Mouse (Mus musculus): ENCODE results near the gene Zcchc2. TPM values are rescaled to one million over a fixed set of nuclear protein-coding genes. Genes with fewer than 3 reads are reported as not detected.

The Zcchc2 gene
- polyA plus RNA-seq, 1 experiment, result 19.8 TPM

GRCm38 (mm10) chr1:105990911-105991761, 930 bp downstream of the Zcchc2 start:
- peak overlapping the region; percentile 59 for H3K4me3 ChIP-seq (replicated peaks; ENCODE audit: insufficient read depth, low read depth, low read length)
- no peaks in the 10 kb centered on the region for H3K27me3 ChIP-seq (ENCODE audit: control insufficient read depth, insufficient read depth, low read length)
- under 1% methylated on average over 102 of the region's 104 CpGs for WGBS
- DNase-seq, result peak; percentile 76 to 80
- TF ChIP-seq POLR2A (IDR thresholded peaks at IDR 0.05; ENCODE audit: borderline replicate concordance, insufficient read depth, low read length) (no peak), CTCF (IDR thresholded peaks at IDR 0.05; ENCODE audit: borderline replicate concordance, insufficient read depth, low read depth, low read length) (no peak)
- H3K4me1 ChIP-seq (ENCODE audit: control insufficient read depth, insufficient read depth, low read length), result no peaks in the 10 kb centered on the region; the same call in 1 of the 2 replicates
- peak overlapping the region; percentile 88 for H3K27ac ChIP-seq (ENCODE audit: insufficient read depth, low read length)

GRCm38 (mm10) chr1:105991931-105992837, 2.0 kb downstream of the Zcchc2 start:
- TF ChIP-seq CTCF (IDR thresholded peaks at IDR 0.05; ENCODE audit: borderline replicate concordance, insufficient read depth, low read depth, low read length) (no peak), POLR2A (IDR thresholded peaks at IDR 0.05; ENCODE audit: borderline replicate concordance, insufficient read depth, low read length) (no peak)
- Histone ChIP-seq H3K4me1 (ENCODE audit: control insufficient read depth, insufficient read depth, low read length) (peaks cover 2% of the 10 kb centered on the region; the same call in 1 of the 2 replicates), H3K27me3 (ENCODE audit: control insufficient read depth, insufficient read depth, low read length) (no peaks in the 10 kb centered on the region), H3K27ac (ENCODE audit: insufficient read depth, low read length) (peak overlapping the region; percentile 88), H3K4me3 (replicated peaks; ENCODE audit: insufficient read depth, low read depth, low read length) (peak overlapping the region; percentile 59)
- DNase-seq, result no peak
- 14% methylated on average over 17 of the region's 17 CpGs for WGBS

- peak; percentile 40 to 48 for DNase-seq
These were observed 3.0 kb downstream of the Zcchc2 start for GRCm38 (mm10) chr1:105993196-105993595.

GRCm38 (mm10) chr1:105993601-105994209, 3.5 kb downstream of the Zcchc2 start:
- under 1% methylated on average over 37 of the region's 37 CpGs for WGBS
- Histone ChIP-seq H3K4me3 (replicated peaks; ENCODE audit: insufficient read depth, low read depth, low read length) (peak overlapping the region; percentile 83), H3K4me1 (ENCODE audit: control insufficient read depth, insufficient read depth, low read length) (peaks cover 3% of the 10 kb centered on the region; the same call in 1 of the 2 replicates), H3K27me3 (ENCODE audit: control insufficient read depth, insufficient read depth, low read length) (no peaks in the 10 kb centered on the region), H3K27ac (ENCODE audit: insufficient read depth, low read length) (peak overlapping the region; percentile 86)
- DNase-seq, result peak; percentile 87 to 89
- TF ChIP-seq POLR2A (IDR thresholded peaks at IDR 0.05; ENCODE audit: borderline replicate concordance, insufficient read depth, low read length) (peak; percentile 62; the same call in 1 of the 2 replicates), CTCF (IDR thresholded peaks at IDR 0.05; ENCODE audit: borderline replicate concordance, insufficient read depth, low read depth, low read length) (no peak)

More at GRCm38 (mm10) chr1:105993196-105993595, 3.0 kb downstream of the Zcchc2 start:
- Histone ChIP-seq H3K4me1 (ENCODE audit: control insufficient read depth, insufficient read depth, low read length) (peaks cover 3% of the 10 kb centered on the region; the same call in 1 of the 2 replicates), H3K4me3 (replicated peaks; ENCODE audit: insufficient read depth, low read depth, low read length) (peak overlapping the region; percentile 83), H3K27me3 (ENCODE audit: control insufficient read depth, insufficient read depth, low read length) (no peaks in the 10 kb centered on the region), H3K27ac (ENCODE audit: insufficient read depth, low read length) (peak overlapping the region; percentile 86)
- 2% methylated on average over 7 of the region's 7 CpGs for WGBS
- TF ChIP-seq CTCF (IDR thresholded peaks at IDR 0.05; ENCODE audit: borderline replicate concordance, insufficient read depth, low read depth, low read length) (0 out of 2 replicates have a peak, but pooled peaks have one; percentile 4), POLR2A (IDR thresholded peaks at IDR 0.05; ENCODE audit: borderline replicate concordance, insufficient read depth, low read length) (no peak)

DNA sequence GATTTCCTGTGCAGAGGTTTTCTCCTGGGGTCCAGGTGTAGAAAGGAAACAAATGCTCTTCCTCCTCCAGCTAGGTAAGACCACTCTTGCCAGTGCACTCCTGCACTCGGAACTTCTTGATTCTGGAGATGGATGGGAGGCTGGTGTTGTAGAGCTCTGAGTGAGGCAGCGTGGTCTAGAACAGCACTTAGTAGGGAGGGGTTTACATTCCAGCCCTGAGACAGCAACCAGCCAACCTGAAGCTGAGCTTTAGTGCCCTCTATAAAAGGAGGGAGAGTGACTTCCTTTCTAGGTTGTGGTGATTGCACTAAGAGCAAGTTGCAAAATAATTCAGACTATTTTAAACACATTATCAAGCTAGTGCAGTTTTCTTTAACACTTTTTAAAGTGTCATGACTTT, 5.8 kb downstream of the Zcchc2 start:
- Histone ChIP-seq H3K4me1 (ENCODE audit: control insufficient read depth, insufficient read depth, low read length) (peaks cover 3% of the 10 kb centered on the region; the same call in 1 of the 2 replicates), H3K4me3 (replicated peaks; ENCODE audit: insufficient read depth, low read depth, low read length) (no peak overlapping the region), H3K27ac (ENCODE audit: insufficient read depth, low read length) (no peak overlapping the region), H3K27me3 (ENCODE audit: control insufficient read depth, insufficient read depth, low read length) (no peaks in the 10 kb centered on the region)
- DNase-seq, result no peak
- 81% methylated on average over 2 of the region's 2 CpGs for WGBS
- TF ChIP-seq CTCF (IDR thresholded peaks at IDR 0.05; ENCODE audit: borderline replicate concordance, insufficient read depth, low read depth, low read length) (no peak), POLR2A (IDR thresholded peaks at IDR 0.05; ENCODE audit: borderline replicate concordance, insufficient read depth, low read length) (no peak)

GRCm38 (mm10) chr1:105997282-105997681, 7.1 kb downstream of the Zcchc2 start:
- no peaks in the 10 kb centered on the region for H3K27me3 ChIP-seq (ENCODE audit: control insufficient read depth, insufficient read depth, low read length)
- TF ChIP-seq CTCF (IDR thresholded peaks at IDR 0.05; ENCODE audit: borderline replicate concordance, insufficient read depth, low read depth, low read length) (no peak), POLR2A (IDR thresholded peaks at IDR 0.05; ENCODE audit: borderline replicate concordance, insufficient read depth, low read length) (no peak)
- H3K27ac ChIP-seq (ENCODE audit: insufficient read depth, low read length), result no peak overlapping the region
- H3K4me1 ChIP-seq (ENCODE audit: control insufficient read depth, insufficient read depth, low read length), result peaks cover 3% of the 10 kb centered on the region; the same call in 1 of the 2 replicates
- 35% methylated on average over 3 of the region's 3 CpGs for WGBS
- H3K4me3 ChIP-seq (replicated peaks; ENCODE audit: insufficient read depth, low read depth, low read length), result no peak overlapping the region
- DNase-seq, result no peak

DNA sequence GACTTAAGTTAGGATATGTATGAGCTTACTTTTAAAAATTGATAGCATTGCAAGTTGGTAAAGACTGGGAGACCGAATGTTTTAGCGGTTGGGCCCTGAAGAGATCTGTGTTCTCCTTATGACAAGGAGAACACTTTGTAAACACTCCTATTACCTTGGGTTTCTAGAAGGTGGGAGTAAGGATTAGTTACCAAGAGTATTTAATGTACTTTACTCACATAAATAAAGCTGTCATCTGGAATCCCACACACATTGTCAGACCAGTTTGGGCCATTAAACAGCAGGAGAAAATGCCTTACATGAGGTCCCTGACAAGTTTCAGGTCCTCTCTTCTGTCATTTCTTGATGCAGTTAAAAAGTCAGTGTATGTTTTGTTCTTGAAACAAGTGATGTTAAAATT, 9.6 kb downstream of the Zcchc2 start:
- TF ChIP-seq POLR2A (IDR thresholded peaks at IDR 0.05; ENCODE audit: borderline replicate concordance, insufficient read depth, low read length) (no peak), CTCF (IDR thresholded peaks at IDR 0.05; ENCODE audit: borderline replicate concordance, insufficient read depth, low read depth, low read length) (no peak)
- H3K4me1 ChIP-seq (ENCODE audit: control insufficient read depth, insufficient read depth, low read length), result peaks cover 3% of the 10 kb centered on the region; the same call in 1 of the 2 replicates
- no peak for DNase-seq
- H3K27ac ChIP-seq (ENCODE audit: insufficient read depth, low read length), result no peak overlapping the region
- H3K4me3 ChIP-seq (replicated peaks; ENCODE audit: insufficient read depth, low read depth, low read length), result no peak overlapping the region
- no peaks in the 10 kb centered on the region for H3K27me3 ChIP-seq (ENCODE audit: control insufficient read depth, insufficient read depth, low read length)
- 97% methylated on average over 2 of the region's 2 CpGs for WGBS
